Mouse (Mus musculus) G1E (cell line): Measurements from ENCODE around the gene Med10.

ENCODE experiments used
- CTCF ChIP-seq: IDR thresholded peaks from 2 replicates; pipeline ENCODE4 v1.5.1; 2012; ENCODE audit warnings: low read depth, low read length, inconsistent platforms, mixed read lengths
- GATA1 ChIP-seq: IDR thresholded peaks from 2 replicates; pipeline ENCODE4 v1.6.1; 2012; ENCODE audit warnings: borderline replicate concordance, low read length, inconsistent platforms, mixed read lengths
- GATA2 ChIP-seq: IDR thresholded peaks from 2 replicates; pipeline ENCODE4 v1.6.1; 2012; ENCODE audit warnings: low read depth, low read length, inconsistent platforms, borderline replicate concordance
- POLR2AphosphoS5 ChIP-seq: IDR thresholded peaks from 2 replicates; pipeline ENCODE4 v1.6.1; 2012; ENCODE audit warnings: low read depth, low read length, inconsistent platforms; ENCODE audit not compliant: insufficient replicate concordance
- TAL1 ChIP-seq: conservative IDR thresholded peaks from 2 replicates; pipeline ENCODE4 v1.6.1; 2012; ENCODE audit warnings: low read depth, low read length, inconsistent platforms, mixed read lengths

- no peak for TF ChIP-seq GATA2
- no peak for TF ChIP-seq CTCF
- no peak for TF ChIP-seq GATA1
- no peak for TF ChIP-seq TAL1
- no peak for TF ChIP-seq POLR2AphosphoS5
Measured at GRCm38 (mm10) chr13:69768152-69768551, 34.0 kb upstream of the Med10 start.
